Mouse (Mus musculus) layer of hippocampus, adult 8-10 months (tissue): ENCODE data around the gene Thsd4. TPM values are rescaled to one million over a fixed set of nuclear protein-coding genes. Genes with fewer than 3 reads are reported as not detected.

Source experiments
- DNase-seq, 2 experiments: peaks; one replicate each; pipeline ENCODE4 v3.0.0; 2022; ENCODE audit warnings: low spot score in 2 of 2
- total RNA-seq, 4 experiments: library from RNA; stranded (reverse); gene quantifications; 2 replicates each; pipeline ENCODE4 v1.2.4; 2022

The Thsd4 gene
- total RNA-seq, 4 experiments from 2014 or later = 15.8 to 22.3 (median 19.2) TPM

DNA sequence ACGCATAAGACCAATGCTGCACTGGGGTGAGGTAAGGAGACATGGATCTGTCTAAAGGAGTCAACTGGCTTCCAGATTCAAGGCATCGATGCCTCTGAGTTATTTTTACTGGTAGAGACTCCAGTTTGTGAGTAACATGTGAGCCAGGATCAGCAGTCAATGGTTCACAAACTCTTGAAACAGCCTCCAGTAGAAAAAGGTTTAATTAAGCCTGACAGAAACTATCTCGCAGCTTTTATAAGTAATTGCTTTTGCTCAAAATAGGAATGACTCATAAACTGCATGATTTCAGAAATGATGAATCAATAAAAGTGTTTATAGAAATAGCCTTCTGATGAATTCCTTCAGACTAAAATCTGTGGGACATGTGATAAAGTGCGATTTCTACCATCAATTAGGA, 432.4 kb downstream of the Thsd4 start:
- no peak for DNase-seq

- no peak for DNase-seq
Observed at GRCm38 (mm10) chr9:60088101-60088500, 433.7 kb downstream of the Thsd4 start.

DNA sequence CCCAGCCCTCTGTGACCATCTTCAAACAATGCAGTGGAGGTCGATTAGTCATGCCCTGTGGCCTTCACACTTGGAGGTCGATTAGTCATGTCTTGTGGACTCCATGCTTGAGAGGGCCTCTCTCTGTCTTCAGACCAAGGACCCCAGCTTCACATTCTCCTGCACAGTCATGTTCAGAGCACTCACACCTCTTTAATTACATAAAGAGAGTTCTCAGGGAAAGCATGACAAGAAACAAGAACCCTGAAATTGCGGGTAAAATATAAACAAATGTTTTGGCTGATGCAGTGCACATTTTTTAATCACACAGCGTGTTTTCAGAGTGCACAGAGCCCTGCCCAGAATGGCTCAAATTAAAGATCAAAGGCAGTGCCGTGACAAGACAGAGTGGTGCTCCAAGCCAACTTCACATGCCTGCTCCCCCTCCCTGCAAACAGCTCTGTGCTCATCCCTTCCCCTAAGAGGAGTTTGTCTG, 439.7 kb downstream of the Thsd4 start:
- no peak for DNase-seq

- no peak for DNase-seq
Observed at GRCm38 (mm10) chr9:60077761-60078160, 444.1 kb downstream of the Thsd4 start.

- no peak for DNase-seq
Observed at GRCm38 (mm10) chr9:60076396-60076795, 445.4 kb downstream of the Thsd4 start.

GRCm38 (mm10) chr9:60071620-60072263, 450.1 kb downstream of the Thsd4 start:
- no peak for DNase-seq

- no peak for DNase-seq
Observed at GRCm38 (mm10) chr9:60067241-60067640, 454.6 kb downstream of the Thsd4 start.

DNA sequence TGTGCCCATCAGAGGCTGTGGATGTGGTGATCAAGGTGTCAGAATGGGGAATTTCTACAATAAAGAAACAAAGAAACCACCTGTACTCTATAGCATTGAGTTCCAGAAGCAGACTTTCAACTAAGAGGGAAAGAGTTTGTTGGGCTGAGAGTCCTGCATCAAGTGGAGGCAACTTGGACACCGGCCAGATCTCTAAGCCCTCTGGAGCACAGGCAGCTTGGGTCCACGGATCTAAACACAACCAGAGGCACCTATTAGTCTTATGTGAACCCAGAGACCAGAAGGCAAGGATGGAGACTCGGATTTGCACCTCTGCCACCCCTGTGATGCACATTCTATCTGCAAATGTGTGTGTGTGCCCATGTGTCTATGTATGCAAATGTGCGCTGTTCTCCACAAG, 456.7 kb downstream of the Thsd4 start:
- DNase-seq = no peak

DNA sequence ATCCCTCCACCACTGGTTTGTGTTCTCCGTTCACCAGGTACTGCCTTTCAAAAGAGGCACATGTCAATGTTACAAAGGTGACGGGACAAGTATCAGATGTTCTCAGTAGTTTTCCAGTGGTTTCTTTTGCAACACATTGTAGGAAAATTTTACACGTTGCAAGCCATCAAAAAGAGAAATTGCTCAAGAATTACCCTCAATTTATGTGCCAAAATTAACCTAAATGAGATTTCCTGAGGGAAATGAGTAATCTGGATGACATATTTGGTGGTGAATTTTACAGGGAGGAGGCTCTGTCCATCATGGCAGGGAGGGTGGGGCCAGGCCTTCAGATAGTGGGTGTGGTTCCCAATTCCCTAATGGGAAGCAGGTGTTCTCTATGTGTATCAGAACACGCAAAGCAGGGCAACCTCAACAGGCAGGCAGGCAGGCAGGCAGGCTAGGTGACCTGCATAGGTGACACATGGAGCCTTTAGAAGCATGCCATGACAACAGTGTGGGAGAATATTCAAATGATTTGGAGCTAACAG, 458.6 kb downstream of the Thsd4 start:
- no peak for DNase-seq

DNA sequence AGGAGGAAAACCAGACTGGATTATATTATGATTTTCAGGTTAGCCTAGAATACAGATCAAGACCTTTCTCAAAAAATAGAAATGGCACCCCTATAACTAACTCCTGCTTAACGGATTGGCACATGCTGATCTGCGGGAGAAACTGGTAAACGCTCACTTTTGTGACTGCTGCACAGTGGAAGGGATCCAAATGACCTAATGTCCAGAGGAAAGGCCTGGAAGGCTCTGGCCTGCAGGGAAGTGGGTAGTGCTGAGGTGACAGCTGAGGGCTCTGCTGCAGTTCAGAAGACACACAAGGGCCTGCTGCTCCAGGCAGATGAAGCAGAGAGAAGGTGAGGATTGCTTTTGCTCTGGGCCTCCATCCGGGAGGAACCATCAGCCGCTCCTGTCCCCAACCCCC, 465.7 kb downstream of the Thsd4 start:
- DNase-seq = no peak

DNA sequence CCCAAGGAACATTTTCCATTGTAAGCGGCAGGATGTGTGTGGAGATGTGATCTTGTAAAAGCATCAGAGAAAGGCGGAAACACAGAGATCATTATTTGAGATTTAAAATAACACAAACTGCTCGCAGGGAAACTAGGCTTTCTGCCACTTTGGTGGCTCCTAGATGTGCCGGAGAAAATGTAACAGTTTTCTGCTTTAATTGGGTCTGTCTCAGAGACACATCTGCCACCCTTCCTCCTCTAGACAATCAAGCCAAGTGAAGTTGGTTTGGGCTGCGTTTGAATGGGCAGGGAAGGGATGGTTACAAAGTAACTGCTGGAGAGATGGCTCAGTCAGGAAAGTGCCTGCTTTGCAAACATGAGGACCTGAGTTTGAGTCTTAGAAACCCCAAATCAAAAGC, 466.9 kb downstream of the Thsd4 start:
- DNase-seq = peak; percentile 41 to 53

DNA sequence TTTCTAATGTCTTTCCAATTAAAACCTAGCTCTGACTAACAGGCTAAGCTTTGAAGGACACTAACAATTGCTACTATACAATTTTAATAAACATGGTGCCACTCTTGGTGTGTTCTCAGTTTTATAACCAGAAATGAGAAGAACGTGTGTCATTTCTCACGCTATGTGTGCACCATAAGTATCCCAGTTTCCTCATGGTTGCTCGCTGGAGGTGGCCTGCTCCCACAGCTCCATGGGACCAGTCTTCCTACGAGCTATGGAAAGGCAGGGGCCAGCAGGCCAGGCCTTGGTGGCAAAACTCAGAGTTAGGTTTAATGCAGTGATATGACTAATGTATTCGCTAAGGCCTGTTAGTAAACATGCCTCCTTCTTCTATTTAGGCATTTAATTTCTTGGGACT, 468.7 kb downstream of the Thsd4 start:
- no peak for DNase-seq

DNA sequence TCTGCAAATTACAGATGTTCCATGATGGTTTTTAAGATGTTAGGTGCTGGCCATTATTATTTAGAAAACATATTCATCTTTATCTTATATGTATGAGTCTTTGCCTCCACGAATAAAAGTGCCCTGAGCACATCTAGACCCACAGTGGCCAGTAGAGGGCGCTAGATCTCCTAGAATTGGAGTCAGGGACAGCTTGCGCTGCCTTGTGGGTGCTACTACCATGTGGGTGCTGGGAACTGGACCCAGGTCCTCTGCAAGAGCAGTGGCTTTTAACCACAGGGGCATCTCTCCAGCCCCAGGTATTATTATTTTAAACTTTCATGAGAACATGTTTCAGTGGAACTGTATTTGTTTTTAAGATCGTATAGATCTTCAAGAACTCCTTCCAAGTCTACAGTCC, 469.4 kb downstream of the Thsd4 start:
- no peak for DNase-seq

GRCm38 (mm10) chr9:60043175-60043574, 478.7 kb downstream of the Thsd4 start:
- DNase-seq = no peak

GRCm38 (mm10) chr9:60034883-60035282, 487.0 kb downstream of the Thsd4 start:
- no peak for DNase-seq

GRCm38 (mm10) chr9:60027234-60027633, 494.6 kb downstream of the Thsd4 start:
- DNase-seq = no peak

DNA sequence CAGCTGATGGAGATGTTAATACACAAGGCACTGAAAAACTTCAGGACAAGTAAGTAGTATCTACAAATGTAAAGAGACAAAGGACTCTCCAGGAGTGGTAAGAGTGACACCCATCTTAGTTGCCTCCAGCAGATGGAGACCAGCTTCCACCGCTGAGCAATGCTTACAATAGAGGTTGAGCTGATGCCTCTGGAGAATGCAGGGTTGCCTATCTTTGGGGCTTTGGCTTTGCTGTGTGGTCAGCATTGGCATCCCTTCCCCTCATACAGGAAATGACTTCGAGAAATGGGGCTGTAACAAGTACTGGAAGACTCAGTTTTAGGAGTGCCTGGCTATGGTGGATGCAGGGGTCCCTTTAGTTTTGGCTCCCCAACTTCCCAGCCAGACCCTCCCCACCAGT, 495.1 kb downstream of the Thsd4 start:
- no peak for DNase-seq

GRCm38 (mm10) chr9:60025919-60026318, 495.9 kb downstream of the Thsd4 start:
- DNase-seq = no peak

DNA sequence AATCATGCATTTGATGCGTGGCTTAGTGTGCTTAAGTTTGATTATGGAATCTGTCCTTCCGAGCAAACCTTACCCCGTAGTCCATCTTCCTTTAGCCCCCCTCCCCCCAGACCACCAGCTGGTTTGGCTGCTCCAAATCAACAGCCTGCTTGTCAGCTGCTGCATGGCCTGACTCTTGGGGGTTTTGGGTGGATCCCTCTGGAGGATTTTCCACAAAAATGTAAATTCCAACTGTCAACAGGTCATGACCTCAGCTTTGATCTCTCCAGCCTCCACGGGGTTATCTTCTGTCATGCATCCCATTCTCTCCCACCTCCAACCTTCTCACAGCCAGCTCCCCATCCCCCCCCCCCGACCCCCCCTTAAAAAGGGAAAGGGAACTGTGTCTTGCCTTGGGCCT, 496.9 kb downstream of the Thsd4 start:
- DNase-seq = no peak

DNA sequence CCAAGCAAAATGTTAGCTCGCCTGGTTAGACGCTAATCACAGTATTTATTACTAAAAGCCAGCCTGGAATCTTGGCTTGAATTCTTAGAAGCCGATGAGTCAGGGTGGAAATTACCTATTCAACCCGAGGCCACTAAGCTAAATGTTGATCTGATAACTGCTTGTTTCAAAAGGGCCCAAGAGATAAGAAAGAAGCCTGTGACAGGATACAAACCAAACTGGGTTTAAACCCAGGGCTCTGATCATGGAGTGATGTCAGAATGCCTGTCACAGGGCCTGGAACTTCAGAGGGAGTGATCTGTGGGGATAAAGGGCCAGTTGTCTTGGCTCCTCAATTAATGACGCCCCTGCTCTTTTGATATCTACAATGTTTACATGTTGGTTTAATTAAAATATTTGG, 497.3 kb downstream of the Thsd4 start:
- DNase-seq = no peak

GRCm38 (mm10) chr9:60022331-60022730, 499.5 kb downstream of the Thsd4 start:
- DNase-seq = no peak

DNA sequence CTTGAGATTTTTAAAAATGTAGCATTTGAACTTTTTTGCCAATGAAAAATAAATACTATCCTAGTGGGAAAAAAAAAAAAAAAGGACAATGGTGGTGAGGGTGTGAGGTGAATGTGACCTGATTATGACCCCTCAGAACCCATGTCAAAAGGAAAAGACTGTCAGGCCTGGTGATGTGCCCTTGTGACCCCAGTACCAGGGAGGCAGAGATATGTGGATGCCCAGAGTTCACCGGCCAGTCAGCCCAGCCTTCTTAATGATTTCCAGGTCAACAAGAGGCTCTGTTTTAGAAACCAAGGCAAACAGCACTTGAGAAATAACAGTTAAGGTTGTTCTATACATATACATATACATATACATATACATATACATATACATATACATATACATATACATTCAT, 501.4 kb downstream of the Thsd4 start:
- DNase-seq = no peak

DNA sequence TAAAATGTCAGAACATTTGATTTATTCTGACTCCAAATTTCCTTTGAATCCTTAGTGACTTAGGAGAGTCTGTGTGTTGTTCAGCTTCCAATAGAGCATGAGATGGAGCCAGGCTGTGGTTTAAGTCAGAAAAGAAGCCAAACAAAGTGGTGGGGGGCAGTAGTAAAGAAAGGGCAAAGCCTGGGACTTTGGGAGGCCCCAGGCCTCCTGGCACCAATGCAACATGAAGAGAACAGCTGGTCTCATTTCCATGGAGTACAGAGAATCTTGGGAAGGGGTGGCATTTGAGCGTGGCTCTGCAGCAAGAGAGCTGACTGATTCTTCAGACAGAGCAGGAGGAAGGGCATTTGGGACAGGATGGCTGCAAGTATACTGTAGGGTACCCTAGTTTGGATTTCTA, 511.6 kb downstream of the Thsd4 start:
- no peak for DNase-seq

DNA sequence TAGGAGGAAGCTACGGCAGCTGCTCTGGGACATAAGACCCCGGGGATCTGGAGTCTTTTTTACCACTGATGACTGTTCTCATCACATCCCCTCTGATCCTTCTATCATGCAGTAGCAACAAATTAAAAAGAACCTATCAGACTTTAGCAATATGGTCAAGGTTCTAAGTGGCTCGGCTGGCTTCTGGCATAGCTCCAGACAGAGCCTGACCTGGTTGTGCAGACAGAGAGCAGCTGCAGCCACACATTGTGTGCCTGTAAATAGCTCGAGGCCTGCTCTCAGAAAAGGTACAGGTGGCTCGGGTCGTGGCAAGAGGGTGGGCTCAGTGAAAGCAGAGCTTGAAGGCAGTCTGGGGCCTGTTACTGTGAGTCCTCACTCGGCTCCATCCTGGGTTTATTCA, 512.9 kb downstream of the Thsd4 start:
- DNase-seq = no peak
